Mouse (Mus musculus) limb, embryonic 11.5 days (tissue): Measurements from ENCODE around the gene Olfr560. TPM values are rescaled to one million over a fixed set of nuclear protein-coding genes. Genes with fewer than 3 reads are reported as not detected.

Experiments used
- polyA plus RNA-seq: library from polyadenylated mRNA; unstranded; fragments of >200 nt; fragmentation: Nextera tagmentation; extraction: Ambion mirVana; gene quantifications from 2 replicates; pipeline ENCODE4 v1.2.1, GENCODE M21; 2014

Gene Olfr560
- polyA plus RNA-seq, 1 experiment from 2014 or later = not detected

Other genes starting within 250 kb of the Olfr560 start
- not detected in 2 replicates for gene Olfr547, start 224.6 kb downstream of the Olfr560 start, polyA plus RNA-seq
- gene Olfr548-ps1, start 218.5 kb downstream of the Olfr560 start, polyA plus RNA-seq = not detected in 2 replicates
- not detected in 2 replicates for gene Olfr549, start 209.5 kb downstream of the Olfr560 start, polyA plus RNA-seq
- gene Trim21, start 193.9 kb downstream of the Olfr560 start, polyA plus RNA-seq = 0.13 and 0.95 TPM in 2 replicates
- not detected in 2 replicates for gene Olfr550, start 187.9 kb downstream of the Olfr560 start, polyA plus RNA-seq
- gene Olfr551, start 167.5 kb downstream of the Olfr560 start, polyA plus RNA-seq = not detected in 2 replicates
- not detected in 2 replicates for gene Olfr552, start 161.6 kb downstream of the Olfr560 start, polyA plus RNA-seq
- gene Olfr553, start 141.1 kb downstream of the Olfr560 start, polyA plus RNA-seq = not detected in 2 replicates
- not detected in 2 replicates for gene Olfr554, start 120.9 kb downstream of the Olfr560 start, polyA plus RNA-seq
- not detected in 2 replicates for gene Olfr555, start 100.5 kb downstream of the Olfr560 start, polyA plus RNA-seq
- not detected in 2 replicates for gene Olfr556, start 94.5 kb downstream of the Olfr560 start, polyA plus RNA-seq
- 12.9 and 13.6 TPM in 2 replicates for gene Trim68, start 72.0 kb downstream of the Olfr560 start, polyA plus RNA-seq
- not detected in 2 replicates for gene Olfr557, start 63.5 kb downstream of the Olfr560 start, polyA plus RNA-seq
- not detected in 2 replicates for gene Olfr558, start 57.2 kb downstream of the Olfr560 start, polyA plus RNA-seq
- not detected in 2 replicates for gene Olfr33, start 40.3 kb downstream of the Olfr560 start, polyA plus RNA-seq
- not detected in 2 replicates for gene Olfr559, start 31.9 kb downstream of the Olfr560 start, polyA plus RNA-seq
- gene Olfr78, start 105 bp upstream of the Olfr560 start, polyA plus RNA-seq = not detected in 2 replicates
- gene Olfr561, start 11.9 kb upstream of the Olfr560 start, polyA plus RNA-seq = not detected in 2 replicates
- not detected in 2 replicates for gene Olfr564, start 44.1 kb upstream of the Olfr560 start, polyA plus RNA-seq
- not detected in 2 replicates for gene Olfr566, start 99.4 kb upstream of the Olfr560 start, polyA plus RNA-seq
- not detected in 2 replicates for gene Olfr568, start 117.8 kb upstream of the Olfr560 start, polyA plus RNA-seq
- not detected in 2 replicates for gene Olfr569, start 131.5 kb upstream of the Olfr560 start, polyA plus RNA-seq
- gene Olfr570, start 135.2 kb upstream of the Olfr560 start, polyA plus RNA-seq = not detected in 2 replicates
- not detected in 2 replicates for gene Olfr571, start 158.2 kb upstream of the Olfr560 start, polyA plus RNA-seq
- gene Olfr572, start 165.0 kb upstream of the Olfr560 start, polyA plus RNA-seq = not detected in 2 replicates
- gene Olfr573-ps1, start 183.2 kb upstream of the Olfr560 start, polyA plus RNA-seq = not detected in 2 replicates
- not detected in 2 replicates for gene Olfr574, start 189.1 kb upstream of the Olfr560 start, polyA plus RNA-seq
- gene Olfr575, start 199.4 kb upstream of the Olfr560 start, polyA plus RNA-seq = not detected in 2 replicates
- gene Olfr576, start 203.3 kb upstream of the Olfr560 start, polyA plus RNA-seq = not detected in 2 replicates
- gene Olfr577, start 216.6 kb upstream of the Olfr560 start, polyA plus RNA-seq = not detected in 2 replicates
- not detected in 2 replicates for gene Olfr578, start 230.0 kb upstream of the Olfr560 start, polyA plus RNA-seq